Mouse (Mus musculus) stomach, embryonic 14.5 days (tissue): ENCODE measurements around the gene Znfx1. TPM values are rescaled to one million over a fixed set of nuclear protein-coding genes. Genes with fewer than 3 reads are reported as not detected.

Source experiments
- ATAC-seq: fragments of 200-750 bp; cut with Nextera tagmentation; 2 replicates; pipeline ENCODE4 v1.8.0; 2017; ENCODE audit warnings: low read depth, moderate TSS enrichment; ENCODE audit not compliant: insufficient number of reproducible peaks, insufficient read depth, low FRiP score
- H3K27ac ChIP-seq: fragments of 300-500 bp; sonication (generic); 2 replicates; pipeline ENCODE4 v1.5.1; 2014; ENCODE audit warnings: mild to moderate bottlenecking, low read length, moderate library complexity, mixed read lengths
- H3K27me3 ChIP-seq: fragments of 300-500 bp; sonication (generic); 2 replicates; pipeline ENCODE4 v1.6.1; 2014; ENCODE audit warnings: low read length, control low read depth, mixed read lengths; ENCODE audit not compliant: control insufficient read depth, insufficient read depth
- H3K36me3 ChIP-seq: fragments of 300-500 bp; sonication (generic); 2 replicates; pipeline ENCODE4 v1.6.1; 2014; ENCODE audit warnings: mild to moderate bottlenecking, control low read depth, low read length, moderate library complexity, mixed read lengths; ENCODE audit not compliant: control insufficient read depth, insufficient read depth
- H3K4me1 ChIP-seq: fragments of 300-500 bp; sonication (generic); 2 replicates; pipeline ENCODE4 v1.6.1; 2014; ENCODE audit warnings: low read length, control low read depth, mixed read lengths; ENCODE audit not compliant: control insufficient read depth, insufficient read depth
- H3K4me2 ChIP-seq: fragments of 300-500 bp; sonication (generic); replicated peaks from 2 replicates; pipeline ENCODE4 v1.6.1; 2014; ENCODE audit warnings: low read depth, low read length, control low read depth
- H3K4me3 ChIP-seq: fragments of 300-500 bp; sonication (generic); 2 replicates; pipeline ENCODE4 v1.5.1; 2014; ENCODE audit warnings: low read depth, low read length, control low read depth
- H3K9ac ChIP-seq: fragments of 300-500 bp; sonication (generic); replicated peaks from 2 replicates; pipeline ENCODE4 v1.6.1; 2014; ENCODE audit warnings: low read depth, mild to moderate bottlenecking, control low read depth, low read length, moderate library complexity, mixed read lengths
- H3K9me3 ChIP-seq: fragments of 300-500 bp; sonication (generic); 2 replicates; pipeline ENCODE4 v1.6.1; 2016; ENCODE audit warnings: low read depth, low read length, control low read depth; ENCODE audit not compliant: control insufficient read depth
- WGBS: fragments of 180-500 bp; shearing (Covaris S2); extraction: QIAGEN DNeasy Blood & Tissue Kit; methylation state at CpG from one replicate; pipeline ENCODE4 v1.1.7; 2014; 5-methylcytosine and 5-hydroxymethylcytosine counted together
- polyA plus RNA-seq: library from polyadenylated mRNA; unstranded; fragments of >200 nt; fragmentation: Nextera tagmentation; extraction: Ambion mirVana; gene quantifications from 2 replicates; pipeline ENCODE4 v1.2.1, GENCODE M21; 2014

The Znfx1 gene
- polyA plus RNA-seq, 1 experiment from 2014 or later: 6.7 TPM

- Histone ChIP-seq H3K27ac (no peak overlapping the region), H3K4me1 (peaks cover 5% of the 10 kb centered on the region; the same call in 1 of the 2 replicates), H3K9me3 (no peaks in the 10 kb centered on the region), H3K36me3 (no peaks in the 10 kb centered on the region), H3K4me2 (no peak overlapping the region), H3K9ac (no peak overlapping the region), H3K27me3 (no peaks in the 10 kb centered on the region), H3K4me3 (no peak overlapping the region)
- ATAC-seq: no peak
- 82% methylated on average over 11 of the region's 11 CpGs for whole genome bisulfite sequencing
These were observed 14.6 kb upstream of the Znfx1 start for GRCm38 (mm10) chr2:167077199-167077962.

DNA sequence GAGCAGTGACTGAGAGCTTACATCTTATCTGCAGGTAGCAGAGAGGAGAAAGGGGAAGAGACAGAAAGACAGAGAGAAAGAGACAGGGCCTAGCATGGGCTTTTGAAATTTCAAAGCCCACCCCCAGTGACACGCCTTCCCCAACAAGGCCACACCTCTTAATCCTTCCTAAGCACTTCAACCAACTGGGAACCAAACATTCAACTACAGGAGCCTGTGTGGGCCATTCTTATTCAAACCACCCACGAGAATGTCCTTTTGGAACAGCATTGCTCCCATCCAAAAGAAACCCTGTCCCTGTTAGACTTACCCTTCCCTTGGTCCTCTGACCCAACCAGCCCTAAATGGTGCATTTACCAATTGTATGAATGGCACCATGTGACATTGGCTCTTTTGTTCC is 13.9 kb upstream of the Znfx1 start:
- no peak for ATAC-seq
- H3K4me3 ChIP-seq: no peak overlapping the region
- no peaks in the 10 kb centered on the region for H3K27me3 ChIP-seq
- WGBS: 86% methylated on average over 2 of the region's 2 CpGs
- no peak overlapping the region for H3K4me2 ChIP-seq
- no peaks in the 10 kb centered on the region for H3K36me3 ChIP-seq
- no peaks in the 10 kb centered on the region for H3K9me3 ChIP-seq
- peaks cover 5% of the 10 kb centered on the region; the same call in 1 of the 2 replicates for H3K4me1 ChIP-seq
- no peak overlapping the region for H3K9ac ChIP-seq
- no peak overlapping the region for H3K27ac ChIP-seq

- no peak overlapping the region for H3K27ac ChIP-seq
- H3K9ac ChIP-seq: no peak overlapping the region
- no peak overlapping the region for H3K4me2 ChIP-seq
These were observed 13.5 kb upstream of the Znfx1 start for GRCm38 (mm10) chr2:167076352-167076751.

GRCm38 (mm10) chr2:167074587-167074986 is 11.8 kb upstream of the Znfx1 start:
- no peak overlapping the region for H3K27ac ChIP-seq
- H3K4me3 ChIP-seq: no peak overlapping the region
- no peaks in the 10 kb centered on the region for H3K9me3 ChIP-seq
- no peak overlapping the region for H3K4me2 ChIP-seq
- H3K36me3 ChIP-seq: no peaks in the 10 kb centered on the region
- no peak overlapping the region for H3K9ac ChIP-seq
- no peak for ATAC-seq
- peaks cover 5% of the 10 kb centered on the region; the same call in 1 of the 2 replicates for H3K4me1 ChIP-seq
- H3K27me3 ChIP-seq: no peaks in the 10 kb centered on the region
- 92% methylated on average over 5 of the region's 5 CpGs for WGBS

More at GRCm38 (mm10) chr2:167076352-167076751, 13.5 kb upstream of the Znfx1 start:
- Histone ChIP-seq H3K4me3 (no peak overlapping the region), H3K27me3 (no peaks in the 10 kb centered on the region), H3K36me3 (no peaks in the 10 kb centered on the region), H3K9me3 (no peaks in the 10 kb centered on the region), H3K4me1 (peaks cover 5% of the 10 kb centered on the region; the same call in 1 of the 2 replicates)
- 88% methylated on average over 4 of the region's 4 CpGs for WGBS
- no peak for ATAC-seq

DNA sequence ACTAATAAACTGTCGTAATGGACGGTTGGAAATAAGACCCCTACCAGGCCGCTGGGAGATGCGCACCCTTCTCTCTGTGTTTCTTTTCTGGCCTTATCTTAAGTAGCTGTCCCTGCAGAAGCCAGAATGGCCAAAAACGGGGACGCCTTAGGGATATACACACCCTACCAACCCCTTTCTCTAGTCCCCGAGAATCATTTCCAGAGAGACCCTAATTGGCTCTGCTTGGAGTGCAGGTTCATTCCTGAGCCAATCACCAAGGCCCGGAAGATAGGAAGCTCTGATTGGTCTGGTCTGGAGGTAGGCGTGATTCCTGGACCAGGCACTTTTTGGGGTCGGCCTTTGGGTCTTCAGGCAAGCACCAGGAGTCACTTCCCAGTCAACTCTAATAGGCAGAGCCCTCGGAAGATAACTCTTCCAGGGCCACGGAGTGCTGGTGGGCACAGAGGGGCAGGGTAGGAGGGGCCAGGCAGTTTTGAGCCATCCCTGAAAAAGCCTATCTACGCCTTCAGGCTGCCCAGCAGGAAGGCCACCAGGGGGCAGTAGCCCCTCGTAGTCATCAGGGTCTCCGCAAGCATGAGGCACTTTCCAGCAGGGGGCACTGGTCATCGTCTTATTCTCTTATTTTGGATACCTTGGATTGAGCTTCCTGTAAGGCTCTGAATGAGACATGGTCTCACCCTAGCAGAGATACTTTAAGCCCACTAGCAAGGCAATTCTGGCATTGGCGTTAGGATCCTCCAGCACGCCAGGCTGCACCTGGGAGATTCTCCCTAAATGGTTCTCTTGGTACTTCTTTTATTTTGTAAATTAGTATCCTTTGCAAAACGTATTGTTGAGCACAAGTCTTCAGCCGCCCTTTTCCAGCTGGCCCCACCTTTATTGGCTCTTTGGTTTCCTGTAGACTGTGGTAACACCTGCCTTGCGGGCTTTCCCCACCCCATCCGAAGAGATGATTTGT is 9.1 kb upstream of the Znfx1 start:
- Histone ChIP-seq H3K4me2 (peak overlapping the region; percentile 61), H3K36me3 (no peaks in the 10 kb centered on the region), H3K9me3 (no peaks in the 10 kb centered on the region), H3K27ac (peak overlapping the region; percentile 55), H3K4me3 (peak overlapping the region; percentile 36), H3K4me1 (no peaks in the 10 kb centered on the region), H3K27me3 (no peaks in the 10 kb centered on the region), H3K9ac (peak overlapping the region; percentile 55)
- peak; percentile 92 for ATAC-seq
- 8% methylated on average over 22 of the region's 22 CpGs for WGBS

DNA sequence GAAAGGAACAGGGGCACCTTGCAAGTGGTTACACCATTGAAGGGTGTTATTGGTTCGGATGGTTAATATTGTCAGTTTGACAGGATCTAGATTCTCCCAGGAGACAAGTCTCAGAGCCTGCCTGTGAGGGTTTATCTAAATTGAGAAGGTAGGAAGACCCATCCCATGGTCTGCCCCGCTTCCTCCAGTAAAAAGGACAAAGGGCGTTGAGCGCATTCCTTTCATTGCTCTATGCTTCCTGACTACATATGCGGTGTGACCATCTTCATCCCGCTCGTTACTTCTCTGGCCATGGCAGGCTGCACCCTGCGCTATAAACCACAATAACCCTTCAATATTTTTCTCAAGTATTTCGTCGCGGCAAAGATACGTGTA is 8.4 kb upstream of the Znfx1 start:
- Histone ChIP-seq H3K4me3 (peak overlapping the region; percentile 36), H3K9ac (peak overlapping the region; percentile 55), H3K27me3 (no peaks in the 10 kb centered on the region), H3K9me3 (no peaks in the 10 kb centered on the region), H3K4me1 (no peaks in the 10 kb centered on the region), H3K36me3 (no peaks in the 10 kb centered on the region), H3K4me2 (peak overlapping the region; percentile 61), H3K27ac (peak overlapping the region; percentile 55)
- 17% methylated on average over 12 of the region's 12 CpGs for WGBS
- ATAC-seq: no peak

DNA sequence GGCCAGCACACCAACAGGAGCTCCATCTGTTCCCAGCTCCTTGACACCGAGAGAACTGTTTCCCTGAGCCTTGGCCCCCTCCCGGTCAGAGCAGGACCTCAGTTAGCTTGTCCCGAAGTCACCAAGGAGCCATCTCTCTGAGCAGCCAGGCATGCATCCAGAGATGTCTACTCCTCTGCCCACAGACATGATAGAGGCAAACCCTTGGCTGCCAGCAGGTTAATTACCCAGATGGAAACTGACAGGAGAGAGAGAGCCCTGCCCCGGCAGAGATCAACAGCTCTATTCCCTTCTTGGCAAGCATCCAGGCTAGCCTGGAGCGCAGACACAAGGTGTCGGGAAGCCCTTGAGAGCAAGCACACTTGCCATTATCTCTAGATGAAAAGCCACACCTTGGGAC is 7.5 kb upstream of the Znfx1 start:
- Histone ChIP-seq H3K4me2 (no peak overlapping the region), H3K4me1 (peaks cover under 1% of the 10 kb centered on the region; the same call in 1 of the 2 replicates), H3K4me3 (no peak overlapping the region), H3K27ac (no peak overlapping the region), H3K9ac (no peak overlapping the region), H3K27me3 (no peaks in the 10 kb centered on the region), H3K36me3 (peaks cover 8% of the 10 kb centered on the region), H3K9me3 (no peaks in the 10 kb centered on the region)
- WGBS: 56% methylated on average over 6 of the region's 6 CpGs
- ATAC-seq: no peak

DNA sequence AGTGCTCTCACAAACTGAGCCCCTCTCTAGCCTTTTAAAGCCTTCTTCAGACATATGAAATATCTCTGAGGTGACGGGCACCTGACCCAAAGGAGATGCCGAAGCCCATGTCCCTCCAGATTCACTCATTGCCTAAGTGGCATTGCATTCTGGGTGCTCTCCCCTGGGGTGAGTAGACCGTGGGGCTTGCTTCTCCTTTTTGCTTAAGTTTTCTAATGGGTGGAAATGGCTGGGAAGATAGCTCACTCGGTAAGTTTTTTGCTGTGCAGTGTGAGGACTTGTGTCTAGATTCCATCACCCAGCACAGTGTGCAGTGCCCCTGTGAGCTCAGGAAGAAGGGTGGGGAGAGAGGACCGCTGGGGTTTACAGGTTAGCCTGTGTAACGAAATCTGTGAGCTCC is 4.8 kb upstream of the Znfx1 start:
- no peak overlapping the region for H3K27ac ChIP-seq
- peaks cover 9% of the 10 kb centered on the region for H3K4me1 ChIP-seq

More for the DNA sequence above, 4.8 kb upstream of the Znfx1 start:
- Histone ChIP-seq H3K4me3 (no peak overlapping the region), H3K27me3 (no peaks in the 10 kb centered on the region), H3K9ac (no peak overlapping the region), H3K9me3 (no peaks in the 10 kb centered on the region), H3K4me2 (no peak overlapping the region), H3K36me3 (peaks cover 16% of the 10 kb centered on the region)
- ATAC-seq: no peak
- 43% methylated on average over 6 of the region's 6 CpGs for WGBS
